Mouse (Mus musculus) embryonic facial prominence, embryonic 10.5 days (tissue): ENCODE results near the gene Duoxa1. TPM values are rescaled to one million over a fixed set of nuclear protein-coding genes. Genes with fewer than 3 reads are reported as not detected.
A peak's percentile ranks its signal among the peaks of the same experiment; 100 is the strongest.
"Not testable (repeated sequence)": the region's sequence is repeated elsewhere in the genome, so short reads cannot be mapped to it uniquely, and the experiment has no call there.

Experiments used
- DNase-seq: peaks from one replicate; pipeline ENCODE4 v3.0.0-alpha.2; 2017; ENCODE audit warnings: low spot score
- H3K27ac ChIP-seq: fragments of 300-500 bp; sonication (generic); replicated peaks from 2 replicates; pipeline ENCODE4 v1.5.1; 2016; ENCODE audit warnings: mild to moderate bottlenecking
- H3K27me3 ChIP-seq: fragments of 300-500 bp; sonication (generic); replicated peaks from 2 replicates; pipeline ENCODE4 v1.6.1; 2016; ENCODE audit warnings: low read depth, mild to moderate bottlenecking; ENCODE audit not compliant: poor library complexity, severe bottlenecking
- H3K36me3 ChIP-seq: fragments of 300-500 bp; sonication (generic); replicated peaks from 2 replicates; pipeline ENCODE4 v1.6.1; 2016; ENCODE audit warnings: mild to moderate bottlenecking, moderate library complexity
- H3K4me1 ChIP-seq: fragments of 300-500 bp; sonication (generic); 2 replicates; pipeline ENCODE4 v1.6.1; 2016
- H3K4me3 ChIP-seq: fragments of 300-500 bp; sonication (generic); 2 replicates; pipeline ENCODE4 v1.5.1; 2016; ENCODE audit warnings: mild to moderate bottlenecking, moderate library complexity
- H3K9me3 ChIP-seq: fragments of 300-500 bp; sonication (generic); 2 replicates; pipeline ENCODE4 v1.6.1; 2016; ENCODE audit warnings: mild to moderate bottlenecking
- WGBS: fragments of 180-500 bp; shearing (Covaris S2); methylation state at CpG from one replicate; pipeline ENCODE4 v1.1.7; 2016; 5-methylcytosine and 5-hydroxymethylcytosine counted together
- polyA plus RNA-seq: library from polyadenylated mRNA; unstranded; fragments of >200 nt; fragmentation: Nextera tagmentation; extraction: Ambion mirVana; gene quantifications from 2 replicates; pipeline ENCODE4 v1.2.1, GENCODE M21; 2016

Gene Duoxa1
- polyA plus RNA-seq, 1 experiment from 2014 or later = 0.27 TPM

DNA sequence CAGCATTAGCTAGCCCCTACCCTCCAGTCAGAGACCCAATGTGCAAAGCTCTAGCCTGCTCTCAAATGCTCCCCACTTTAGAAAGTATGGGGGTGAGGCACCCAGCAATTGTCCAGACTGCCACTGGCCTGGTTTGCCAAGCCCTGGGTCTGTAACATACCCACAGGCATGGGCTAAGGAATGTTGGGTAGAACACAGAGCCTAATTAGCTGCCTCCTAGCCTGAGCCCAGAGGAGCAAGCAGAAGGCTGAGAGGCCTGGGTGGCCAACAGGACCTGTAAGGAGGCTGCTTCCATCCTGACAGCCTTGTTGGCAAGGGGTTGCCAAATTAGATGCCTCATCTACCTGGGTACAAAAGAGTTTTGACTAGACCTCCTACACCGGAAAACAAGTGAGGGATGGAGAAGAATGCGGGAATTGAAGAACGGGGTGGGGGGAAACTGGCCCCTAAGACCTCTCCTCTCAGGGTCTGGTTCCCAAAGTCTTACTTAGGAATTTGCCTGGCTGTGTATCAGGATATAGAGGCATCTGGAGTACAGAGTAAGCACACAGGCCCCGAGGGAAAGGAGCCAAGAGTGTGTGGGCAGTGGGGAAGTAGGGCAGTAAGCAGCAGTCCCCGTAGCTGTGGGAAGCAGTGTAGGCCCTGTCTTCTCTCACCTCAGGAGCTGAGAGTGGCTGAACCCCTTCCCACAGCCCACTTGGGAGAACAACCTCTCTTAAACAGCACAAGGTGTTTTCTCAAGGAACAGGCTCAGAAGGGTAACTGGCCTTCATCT lies 37.8 kb upstream of the Duoxa1 start:
- Histone ChIP-seq H3K4me3 (no peak overlapping the region), H3K27ac (peak overlapping the region; percentile 45; the same call in 1 of the 2 replicates), H3K36me3 (peaks cover 53% of the 10 kb centered on the region), H3K4me1 (peaks cover 43% of the 10 kb centered on the region), H3K9me3 (no peaks in the 10 kb centered on the region), H3K27me3 (no peaks in the 10 kb centered on the region)
- no peak for DNase-seq
- 71% methylated on average over 5 of the region's 5 CpGs for WGBS

DNA sequence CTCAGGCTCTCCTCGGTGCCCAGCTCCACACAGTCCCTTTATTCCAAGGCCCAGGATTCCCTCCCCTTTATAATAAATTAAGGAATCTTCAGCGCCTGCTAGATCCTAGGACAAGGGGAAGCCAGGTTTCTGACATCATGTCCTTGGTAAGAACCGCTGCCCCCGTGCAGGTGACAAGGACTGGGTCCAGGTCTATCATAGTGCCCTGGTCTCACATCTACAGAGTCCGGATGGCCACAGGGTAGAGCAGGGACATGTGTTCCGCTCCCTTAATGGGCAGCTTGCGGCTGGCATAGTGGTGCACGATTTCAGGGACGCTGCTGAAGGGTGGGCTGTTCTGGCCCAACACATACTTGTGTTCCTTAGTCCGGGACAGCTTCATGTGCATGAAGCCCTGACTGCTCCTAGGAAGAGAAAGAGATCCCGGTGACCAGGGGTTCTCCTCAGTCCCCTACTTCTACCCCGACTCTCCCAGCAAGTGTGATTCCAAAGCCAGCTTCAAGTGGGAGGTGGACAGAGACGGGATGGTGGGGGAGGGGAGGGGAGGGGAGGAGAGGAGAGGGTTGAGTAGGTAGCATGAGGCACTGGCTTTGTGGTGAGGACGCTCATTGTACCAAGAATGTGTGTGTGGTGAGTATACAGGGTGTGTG lies 35.7 kb upstream of the Duoxa1 start:
- Histone ChIP-seq H3K9me3 (no peaks in the 10 kb centered on the region), H3K4me3 (peak overlapping the region; percentile 70), H3K36me3 (peaks cover 32% of the 10 kb centered on the region), H3K27me3 (no peaks in the 10 kb centered on the region), H3K27ac (peak overlapping the region; percentile 99), H3K4me1 (peaks cover 41% of the 10 kb centered on the region)
- DNase-seq = peak; percentile 61
- WGBS = 7% methylated on average over 14 of the region's 14 CpGs

DNA sequence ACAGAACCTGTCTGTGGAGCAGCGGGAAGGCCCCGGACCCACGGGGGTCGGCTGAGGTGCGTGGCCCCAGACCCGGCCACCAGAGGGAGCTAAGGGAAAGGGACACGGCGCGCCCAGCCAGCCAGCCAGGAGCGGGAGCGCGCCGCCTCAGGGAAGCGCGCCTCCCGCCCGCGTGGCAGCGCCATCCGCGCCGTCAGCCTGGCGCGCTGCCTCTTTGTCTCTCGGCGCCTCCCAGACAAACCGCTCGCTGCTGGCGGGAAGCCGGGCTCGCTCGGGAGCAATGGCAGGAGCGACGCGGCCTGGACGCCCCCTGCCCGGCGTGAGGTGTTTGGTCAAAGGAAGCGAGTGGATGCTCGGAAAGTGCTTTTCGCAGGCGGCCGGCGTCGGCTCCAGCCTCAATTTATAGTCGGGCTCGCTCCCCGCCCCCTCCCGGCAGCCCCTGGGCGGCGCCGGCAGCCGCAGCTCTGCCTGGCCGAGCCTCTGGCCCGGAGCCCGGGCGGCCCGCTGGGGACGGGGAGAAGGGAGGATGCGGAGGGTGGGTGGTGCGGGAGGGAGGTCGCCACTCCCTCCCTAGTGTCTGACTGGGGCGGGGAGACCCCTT lies 35.1 kb upstream of the Duoxa1 start:
- H3K36me3 ChIP-seq = peaks cover 26% of the 10 kb centered on the region
- peak; percentile 90 for DNase-seq
- WGBS = under 1% methylated on average over 63 of the region's 63 CpGs
- H3K9me3 ChIP-seq = no peaks in the 10 kb centered on the region
- H3K27ac ChIP-seq = peak overlapping the region; percentile 99
- H3K4me1 ChIP-seq = peaks cover 34% of the 10 kb centered on the region
- H3K4me3 ChIP-seq = peak overlapping the region; percentile 70
- H3K27me3 ChIP-seq = no peaks in the 10 kb centered on the region

DNA sequence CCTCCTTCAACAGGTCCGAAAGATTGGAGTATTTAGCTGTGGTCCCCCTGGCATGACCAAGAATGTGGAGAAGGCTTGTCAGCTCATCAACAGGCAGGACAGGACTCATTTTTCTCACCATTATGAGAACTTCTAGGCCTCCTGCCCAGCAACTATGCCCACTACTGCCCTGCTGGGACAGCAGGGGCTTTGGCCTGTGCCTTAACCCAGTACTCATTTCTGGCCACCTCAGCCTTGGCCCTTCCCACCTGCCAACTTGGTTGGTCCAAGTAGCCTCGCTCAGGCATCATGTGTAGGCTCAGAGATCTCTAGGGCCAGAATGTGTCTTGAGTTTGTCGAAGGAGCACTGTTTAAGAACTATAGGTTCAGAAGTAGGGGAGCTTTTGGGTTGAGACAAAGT lies 33.7 kb upstream of the Duoxa1 start:
- 96% methylated on average over 3 of the region's 3 CpGs for WGBS
- Histone ChIP-seq H3K4me1 (peaks cover 32% of the 10 kb centered on the region), H3K27ac (no peak overlapping the region), H3K4me3 (no peak overlapping the region), H3K9me3 (no peaks in the 10 kb centered on the region), H3K36me3 (peaks cover 14% of the 10 kb centered on the region), H3K27me3 (no peaks in the 10 kb centered on the region)
- no peak for DNase-seq

DNA sequence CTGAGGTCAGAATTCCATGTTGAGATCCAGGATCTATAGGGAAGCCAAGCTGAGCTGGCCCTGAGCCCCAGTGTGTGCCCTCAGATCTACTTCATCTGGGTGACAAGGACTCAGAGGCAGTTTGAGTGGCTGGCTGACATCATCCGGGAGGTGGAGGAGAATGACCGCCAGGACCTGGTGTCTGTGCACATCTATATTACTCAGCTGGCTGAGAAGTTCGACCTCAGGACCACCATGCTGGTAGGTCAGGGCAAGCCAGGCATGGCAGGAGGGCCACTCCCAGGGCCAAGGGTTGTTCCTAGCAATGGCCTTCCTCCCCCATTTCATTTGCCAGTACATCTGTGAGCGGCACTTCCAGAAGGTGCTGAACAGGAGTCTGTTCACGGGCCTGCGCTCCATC lies 32.6 kb upstream of the Duoxa1 start:
- H3K27ac ChIP-seq, H3K27me3 ChIP-seq, H3K4me3 ChIP-seq, H3K9me3 ChIP-seq, DNase-seq, H3K36me3 ChIP-seq: not testable (repeated sequence)
- H3K4me1 ChIP-seq = peaks cover 22% of the 10 kb centered on the region
- 93% methylated on average over 6 of the region's 6 CpGs for WGBS

DNA sequence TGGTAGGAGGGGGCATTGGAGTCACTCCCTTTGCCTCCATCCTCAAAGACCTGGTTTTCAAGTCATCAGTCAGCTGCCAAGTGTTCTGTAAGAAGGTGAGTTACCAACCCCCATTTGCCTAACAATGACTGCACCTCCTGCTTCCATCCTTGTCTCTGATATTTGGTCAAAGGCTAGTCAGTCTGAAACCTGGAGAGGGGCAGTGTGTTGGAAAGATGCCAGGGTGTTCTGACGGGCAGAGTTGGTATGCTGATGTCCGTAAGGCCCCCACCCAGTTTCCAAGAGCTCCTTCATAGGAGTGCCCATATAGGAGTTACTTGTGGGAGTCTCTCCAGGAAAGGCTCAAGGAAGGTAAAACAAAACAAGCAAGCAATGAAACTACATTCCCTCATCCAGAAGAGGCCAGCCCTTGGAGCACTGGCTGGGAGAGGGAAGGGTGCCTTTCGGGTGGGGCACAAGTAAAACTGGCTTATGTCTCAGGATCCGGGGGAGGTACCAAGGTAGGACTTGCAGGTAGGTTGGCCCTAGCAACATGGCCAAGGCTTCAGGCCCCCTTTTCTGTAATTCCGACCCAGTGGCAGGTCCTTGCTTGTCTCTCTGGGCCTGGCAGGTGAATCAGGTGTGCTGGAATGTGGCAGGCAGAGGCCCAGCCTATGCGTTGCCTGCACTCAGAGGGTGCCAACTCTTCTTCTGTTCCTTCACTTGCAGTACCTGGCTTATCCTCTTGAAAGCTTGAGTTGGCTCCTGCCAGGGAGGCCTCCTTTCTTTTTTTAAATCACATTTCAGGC lies 31.8 kb upstream of the Duoxa1 start:
- 81% methylated on average over 6 of the region's 6 CpGs for WGBS
- no peak for DNase-seq
- Histone ChIP-seq H3K36me3 (no peaks in the 10 kb centered on the region), H3K4me1 (peaks cover 21% of the 10 kb centered on the region), H3K9me3 (no peaks in the 10 kb centered on the region), H3K27ac (no peak overlapping the region), H3K4me3 (no peak overlapping the region), H3K27me3 (no peaks in the 10 kb centered on the region)

DNA sequence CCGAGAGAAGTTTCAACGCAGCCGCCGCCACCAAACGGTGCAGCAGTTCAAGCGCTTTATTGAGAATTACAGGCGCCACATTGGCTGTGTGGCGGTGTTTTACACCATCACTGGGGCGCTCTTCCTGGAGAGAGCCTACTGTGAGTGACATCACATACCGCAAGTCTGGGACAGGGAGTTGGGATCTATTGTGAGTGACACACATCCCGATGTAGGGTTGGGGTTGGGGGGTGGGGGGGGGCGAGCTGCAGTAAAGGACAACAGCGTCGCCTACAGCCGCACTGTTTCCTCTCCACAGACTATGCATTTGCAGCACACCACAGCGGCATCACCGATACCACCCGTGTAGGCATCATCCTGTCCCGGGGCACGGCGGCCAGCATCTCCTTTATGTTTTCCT lies 23.8 kb upstream of the Duoxa1 start:
- no peaks in the 10 kb centered on the region for H3K36me3 ChIP-seq
- WGBS = 68% methylated on average over 21 of the region's 21 CpGs
- DNase-seq = no peak
- no peaks in the 10 kb centered on the region for H3K9me3 ChIP-seq
- no peaks in the 10 kb centered on the region; the same call in 1 of the 2 replicates for H3K4me1 ChIP-seq
- H3K27me3 ChIP-seq = peaks cover 33% of the 10 kb centered on the region
- H3K27ac ChIP-seq = no peak overlapping the region
- H3K4me3 ChIP-seq = peak overlapping the region; percentile 23; the same call in 1 of the 2 replicates

DNA sequence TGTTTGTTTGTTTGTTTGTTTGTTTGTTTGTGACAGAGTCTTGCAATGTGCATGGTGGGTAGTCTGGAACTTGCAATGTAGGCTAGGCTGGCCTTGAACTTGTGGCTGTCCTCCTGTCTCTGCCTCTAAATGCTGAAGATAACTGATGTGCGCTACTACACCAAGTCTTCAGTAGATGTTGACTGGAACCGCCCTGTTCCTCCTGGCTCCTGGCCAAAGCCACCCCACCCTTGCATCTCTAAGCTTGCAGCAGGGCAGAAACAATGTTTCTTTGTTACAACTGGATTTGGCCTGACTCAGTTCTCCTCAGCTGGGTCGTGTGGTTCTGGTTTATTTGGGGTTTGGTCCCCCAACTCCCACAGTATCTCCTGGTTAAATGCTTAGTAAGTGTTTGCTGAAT lies 20.6 kb upstream of the Duoxa1 start:
- 76% methylated on average over 3 of the region's 3 CpGs for WGBS
- H3K9me3 ChIP-seq = no peaks in the 10 kb centered on the region
- no peak for DNase-seq
- no peaks in the 10 kb centered on the region; the same call in 1 of the 2 replicates for H3K4me1 ChIP-seq
- no peak overlapping the region for H3K4me3 ChIP-seq
- H3K27me3 ChIP-seq = peaks cover 29% of the 10 kb centered on the region
- no peak overlapping the region for H3K27ac ChIP-seq
- H3K36me3 ChIP-seq = no peaks in the 10 kb centered on the region

DNA sequence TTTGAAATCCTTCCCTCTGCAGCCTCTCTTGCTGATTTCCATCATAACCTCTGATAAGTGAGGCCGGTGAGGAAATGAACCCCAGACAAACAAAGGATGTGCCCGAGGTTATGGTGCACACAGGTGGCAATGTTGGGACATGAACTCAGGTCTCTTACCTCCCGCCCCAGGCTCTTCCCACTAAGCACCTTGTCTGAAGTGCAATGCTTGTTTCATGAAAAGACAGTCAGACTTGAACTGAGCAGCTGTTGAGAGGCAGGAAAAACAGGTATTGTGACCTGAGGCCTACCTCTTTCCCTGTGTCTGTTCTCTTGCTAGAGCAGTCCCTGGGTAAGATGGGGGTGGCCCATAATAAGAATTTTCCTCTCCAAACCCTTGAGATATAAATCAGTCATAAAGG lies 18.7 kb upstream of the Duoxa1 start:
- DNase-seq = no peak
- Histone ChIP-seq H3K4me1 (no peaks in the 10 kb centered on the region; the same call in 1 of the 2 replicates), H3K27ac (no peak overlapping the region), H3K27me3 (peaks cover 14% of the 10 kb centered on the region), H3K4me3 (no peak overlapping the region), H3K9me3 (no peaks in the 10 kb centered on the region), H3K36me3 (no peaks in the 10 kb centered on the region)
- WGBS = 88% methylated on average over 3 of the region's 3 CpGs

DNA sequence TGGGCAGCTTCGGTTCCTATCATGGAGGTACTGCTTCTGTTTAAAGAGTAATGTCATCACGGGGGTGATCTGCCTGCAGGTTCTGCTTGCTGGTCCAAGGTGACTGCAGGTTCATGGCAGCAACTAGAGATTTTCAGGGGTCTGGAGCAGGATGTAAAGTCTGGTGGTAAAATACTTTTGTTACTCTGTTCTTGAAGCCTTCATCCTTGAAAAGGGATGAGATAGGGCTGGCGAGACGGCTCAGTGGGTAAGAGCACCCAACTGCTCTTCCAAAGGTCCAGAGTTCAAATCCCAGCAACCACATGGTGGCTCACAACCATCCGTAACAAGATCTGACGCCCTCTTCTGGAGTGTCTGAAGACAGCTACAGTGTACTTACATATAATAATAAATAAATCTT lies 16.8 kb upstream of the Duoxa1 start:
- H3K36me3 ChIP-seq = not testable (repeated sequence)

DNA sequence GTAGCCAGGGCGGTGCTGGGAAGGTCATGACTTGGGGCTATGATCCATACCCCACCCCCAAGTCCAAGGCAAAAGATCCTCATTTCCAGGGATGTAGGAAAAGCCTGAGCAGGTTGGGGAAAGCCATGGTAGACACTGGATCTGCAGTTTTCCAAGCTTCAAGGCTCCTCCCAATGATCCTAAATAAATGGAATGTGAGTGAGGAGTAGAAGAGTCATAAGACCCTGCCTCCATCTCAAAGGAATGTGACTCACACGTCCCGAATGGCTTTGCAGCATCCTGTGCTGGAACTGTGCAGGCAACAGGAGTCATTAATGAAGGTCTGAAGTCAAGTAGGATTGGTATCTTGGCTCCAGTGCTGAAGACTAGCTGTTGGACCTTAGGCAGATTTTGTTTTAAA lies 14.5 kb upstream of the Duoxa1 start:
- no peaks in the 10 kb centered on the region for H3K9me3 ChIP-seq
- H3K4me1 ChIP-seq = no peaks in the 10 kb centered on the region
- WGBS = 72% methylated on average over 3 of the region's 3 CpGs
- no peak for DNase-seq
- H3K27me3 ChIP-seq = no peaks in the 10 kb centered on the region
- no peaks in the 10 kb centered on the region for H3K36me3 ChIP-seq
- H3K27ac ChIP-seq = no peak overlapping the region
- no peak overlapping the region for H3K4me3 ChIP-seq

More for the DNA sequence above, 16.8 kb upstream of the Duoxa1 start:
- WGBS = 74% methylated on average over 6 of the region's 6 CpGs
- not testable (repeated sequence) for H3K4me3 ChIP-seq, DNase-seq, H3K27me3 ChIP-seq, H3K27ac ChIP-seq, H3K4me1 ChIP-seq, H3K9me3 ChIP-seq

DNA sequence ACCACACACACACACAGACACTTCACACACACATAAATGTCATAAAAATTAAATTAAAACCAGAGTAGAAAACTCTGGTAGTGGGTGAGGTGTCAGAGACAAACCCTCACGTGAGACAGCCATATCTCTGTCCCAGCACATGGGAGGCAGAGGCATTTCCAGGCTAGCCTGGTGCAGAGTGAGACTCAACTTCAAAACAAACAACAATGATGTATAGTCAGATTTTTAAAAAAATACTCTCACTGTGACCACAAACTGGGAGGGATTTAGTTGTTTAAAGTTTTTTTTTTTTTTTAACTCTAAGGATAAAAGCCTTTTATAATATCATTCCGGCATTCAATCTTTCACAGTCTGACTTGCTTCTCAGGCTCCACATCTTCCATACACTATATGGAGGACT lies 11.8 kb upstream of the Duoxa1 start:
- H3K36me3 ChIP-seq = no peaks in the 10 kb centered on the region
- H3K27ac ChIP-seq = no peak overlapping the region
- WGBS = 77% methylated on average over 2 of the region's 2 CpGs
- H3K4me3 ChIP-seq = no peak overlapping the region
- no peaks in the 10 kb centered on the region for H3K27me3 ChIP-seq
- DNase-seq = no peak
- H3K4me1 ChIP-seq = no peaks in the 10 kb centered on the region
- no peaks in the 10 kb centered on the region for H3K9me3 ChIP-seq
